Mouse (Mus musculus): ENCODE results near the gene Dmac2. TPM values are rescaled to one million over a fixed set of nuclear protein-coding genes. Genes with fewer than 3 reads are reported as not detected.

The Dmac2 gene
- total RNA-seq, 2 experiments from 2014 or later, result 30.0 to 34.0 TPM

- peak; percentile 26 for ATAC-seq (replicated peaks; ENCODE audit: poor library complexity)
These were observed 28.4 kb downstream of the Dmac2 start for GRCm38 (mm10) chr7:25647574-25648123.

- ATAC-seq (replicated peaks; ENCODE audit: poor library complexity), result peak; percentile 58
These were observed 30.6 kb downstream of the Dmac2 start for GRCm38 (mm10) chr7:25649839-25650238.

- peak; percentile 67 for ATAC-seq (replicated peaks; ENCODE audit: poor library complexity)
These were observed 32.1 kb downstream of the Dmac2 start for GRCm38 (mm10) chr7:25651281-25651680.

GRCm38 (mm10) chr7:25652244-25652759 lies 33.1 kb downstream of the Dmac2 start:
- ATAC-seq (replicated peaks; ENCODE audit: poor library complexity), result no peak

GRCm38 (mm10) chr7:25655601-25656428 lies 36.6 kb downstream of the Dmac2 start:
- no peak for ATAC-seq (replicated peaks; ENCODE audit: poor library complexity)

- no peak for ATAC-seq (replicated peaks; ENCODE audit: poor library complexity)
These were observed 38.6 kb downstream of the Dmac2 start for GRCm38 (mm10) chr7:25657785-25658184.

- ATAC-seq (replicated peaks; ENCODE audit: poor library complexity), result peak; percentile 94
These were observed 39.7 kb downstream of the Dmac2 start, which contains the start of the genes Bckdha and Exosc5 for GRCm38 (mm10) chr7:25658657-25659472. Bckdha (minus strand) TSS chr7:25658981. Exosc5 (plus strand) TSS chr7:25659164.

GRCm38 (mm10) chr7:25666381-25666780 lies 47.2 kb downstream of the Dmac2 start:
- ATAC-seq (replicated peaks; ENCODE audit: poor library complexity), result no peak

GRCm38 (mm10) chr7:25669158-25669557 lies 49.9 kb downstream of the Dmac2 start:
- ATAC-seq (replicated peaks; ENCODE audit: poor library complexity), result no peak

- no peak for ATAC-seq (replicated peaks; ENCODE audit: poor library complexity)
These were observed 50.4 kb downstream of the Dmac2 start for GRCm38 (mm10) chr7:25669631-25670030.

GRCm38 (mm10) chr7:25670096-25670495 lies 50.9 kb downstream of the Dmac2 start:
- no peak for ATAC-seq (replicated peaks; ENCODE audit: poor library complexity)

GRCm38 (mm10) chr7:25671686-25672085 lies 52.5 kb downstream of the Dmac2 start:
- no peak for ATAC-seq (replicated peaks; ENCODE audit: poor library complexity)

GRCm38 (mm10) chr7:25672442-25672841 lies 53.2 kb downstream of the Dmac2 start:
- ATAC-seq (replicated peaks; ENCODE audit: poor library complexity), result 0 out of 2 replicates have a peak, but pooled peaks have one; percentile 32

GRCm38 (mm10) chr7:25674297-25674696 lies 55.1 kb downstream of the Dmac2 start:
- ATAC-seq (replicated peaks; ENCODE audit: poor library complexity), result peak; percentile 32

- peak; percentile 33 for ATAC-seq (replicated peaks; ENCODE audit: poor library complexity)
These were observed 55.6 kb downstream of the Dmac2 start, which contains the start of gene Tmem91 for GRCm38 (mm10) chr7:25674719-25675300. Tmem91 (minus strand) TSS chr7:25675166.

Other genes with a start within 250 kb of the Dmac2 start
- gene Cnfn, start 249.7 kb upstream of the Dmac2 start, total RNA-seq (2015), result not detected in 2 replicates
- not detected in 2 replicates for gene Cnfn, start 249.7 kb upstream of the Dmac2 start, total RNA-seq (2017)
- gene Lipe, start 220.7 kb upstream of the Dmac2 start, total RNA-seq (2015), result 8.3 and 9.8 TPM in 2 replicates
- gene Lipe, start 220.7 kb upstream of the Dmac2 start, total RNA-seq (2017), result 7.2 and 7.4 TPM in 2 replicates
- gene Cxcl17, start 206.5 kb upstream of the Dmac2 start, total RNA-seq (2015), result not detected in 2 replicates
- not detected in 2 replicates for gene Cxcl17, start 206.5 kb upstream of the Dmac2 start, total RNA-seq (2017)
- 62.9 and 87.1 TPM in 2 replicates for gene Ceacam1, start 141.8 kb upstream of the Dmac2 start, total RNA-seq (2015)
- gene Ceacam1, start 141.8 kb upstream of the Dmac2 start, total RNA-seq (2017), result 21.0 and 23.6 TPM in 2 replicates
- 0.07 TPM in 1 of 2 replicates, not detected in the other for gene Ceacam2, start 79.6 kb upstream of the Dmac2 start, total RNA-seq (2015)
- gene Ceacam2, start 79.6 kb upstream of the Dmac2 start, total RNA-seq (2017), result 0.46 TPM in 1 of 2 replicates, not detected in the other
- not detected in 2 replicates for gene Erich4, start 3.5 kb upstream of the Dmac2 start, total RNA-seq (2015)
- not detected in 2 replicates for gene Erich4, start 3.5 kb upstream of the Dmac2 start, total RNA-seq (2017)
- gene B3gnt8, start 7.2 kb downstream of the Dmac2 start, total RNA-seq (2015), result 5.1 and 7.4 TPM in 2 replicates
- 13.2 and 22.2 TPM in 2 replicates for gene B3gnt8, start 7.2 kb downstream of the Dmac2 start, total RNA-seq (2017)
- gene Bckdha, start 39.6 kb downstream of the Dmac2 start, total RNA-seq (2015), result 37.6 and 46.7 TPM in 2 replicates
- gene Bckdha, start 39.6 kb downstream of the Dmac2 start, total RNA-seq (2017), result 48.6 and 52.0 TPM in 2 replicates
- 80.7 and 84.9 TPM in 2 replicates for gene Exosc5, start 39.8 kb downstream of the Dmac2 start, total RNA-seq (2015)
- gene Exosc5, start 39.8 kb downstream of the Dmac2 start, total RNA-seq (2017), result 55.6 and 71.8 TPM in 2 replicates
- 0.69 and 1.0 TPM in 2 replicates for gene Tmem91, start 55.8 kb downstream of the Dmac2 start, total RNA-seq (2015)
- gene Tmem91, start 55.8 kb downstream of the Dmac2 start, total RNA-seq (2017), result not detected in 2 replicates
- gene B9d2, start 61.4 kb downstream of the Dmac2 start, total RNA-seq (2015), result 34.4 and 38.7 TPM in 2 replicates
- 38.2 and 39.8 TPM in 2 replicates for gene B9d2, start 61.4 kb downstream of the Dmac2 start, total RNA-seq (2017)
- gene Tgfb1, start 67.6 kb downstream of the Dmac2 start, total RNA-seq (2015), result 237 and 286 TPM in 2 replicates
- 35.7 and 35.8 TPM in 2 replicates for gene Tgfb1, start 67.6 kb downstream of the Dmac2 start, total RNA-seq (2017)
- gene Ccdc97, start 99.7 kb downstream of the Dmac2 start, total RNA-seq (2015), result 25.1 and 27.4 TPM in 2 replicates
- 10.5 and 18.3 TPM in 2 replicates for gene Ccdc97, start 99.7 kb downstream of the Dmac2 start, total RNA-seq (2017)
- 132 and 135 TPM in 2 replicates for gene Hnrnpul1, start 135.3 kb downstream of the Dmac2 start, total RNA-seq (2015)
- 126 and 141 TPM in 2 replicates for gene Hnrnpul1, start 135.3 kb downstream of the Dmac2 start, total RNA-seq (2017)
- 1.1 and 2.3 TPM in 2 replicates for gene Axl, start 169.3 kb downstream of the Dmac2 start, total RNA-seq (2015)
- 1.5 and 1.9 TPM in 2 replicates for gene Axl, start 169.3 kb downstream of the Dmac2 start, total RNA-seq (2017)
- gene Cyp2s1, start 197.5 kb downstream of the Dmac2 start, total RNA-seq (2015), result 0.17 TPM in 1 of 2 replicates, not detected in the other
- not detected in 2 replicates for gene Cyp2s1, start 197.5 kb downstream of the Dmac2 start, total RNA-seq (2017)

All from megakaryocyte progenitor cell, adult 5-6 weeks (primary cell).